Mouse (Mus musculus) forelimb bud, embryonic 11.5 days (tissue): ENCODE results near the gene Cntrl.

Experiments used
- DNase-seq: peaks from one replicate; pipeline ENCODE4 v3.0.0-alpha.2; 2012; ENCODE audit warnings: low read depth, low spot score

Gene Cntrl

GRCm38 (mm10) chr2:35173666-35174065 lies 64.4 kb downstream of the Cntrl start:
- DNase-seq = no peak

- DNase-seq = peak; percentile 13
Observed at GRCm38 (mm10) chr2:35174100-35174499, 64.8 kb downstream of the Cntrl start.

GRCm38 (mm10) chr2:35175281-35176065 lies 66.2 kb downstream of the Cntrl start:
- no peak for DNase-seq

- DNase-seq = no peak
Observed at GRCm38 (mm10) chr2:35178153-35178552, 68.9 kb downstream of the Cntrl start.

GRCm38 (mm10) chr2:35183115-35183673 lies 73.9 kb downstream of the Cntrl start:
- no peak for DNase-seq

GRCm38 (mm10) chr2:35188929-35189328 lies 79.6 kb downstream of the Cntrl start:
- no peak for DNase-seq

- DNase-seq = no peak
Observed at GRCm38 (mm10) chr2:35193976-35194375, 84.7 kb downstream of the Cntrl start.

- no peak for DNase-seq
Observed at GRCm38 (mm10) chr2:35195626-35196544, 86.6 kb downstream of the Cntrl start.

GRCm38 (mm10) chr2:35199541-35199940 lies 90.2 kb downstream of the Cntrl start:
- DNase-seq = no peak

GRCm38 (mm10) chr2:35199971-35200897 lies 90.9 kb downstream of the Cntrl start:
- no peak for DNase-seq

GRCm38 (mm10) chr2:35200898-35201668 lies 91.8 kb downstream of the Cntrl start, which contains the start of gene Rab14:
Rab14 (minus strand) TSS chr2:35201120.
- peak; percentile 99 for DNase-seq

- no peak for DNase-seq
Observed at GRCm38 (mm10) chr2:35203729-35204128, 94.4 kb downstream of the Cntrl start.

- DNase-seq = no peak
Observed at GRCm38 (mm10) chr2:35206761-35207160, 97.5 kb downstream of the Cntrl start.

GRCm38 (mm10) chr2:35208054-35208453 lies 98.8 kb downstream of the Cntrl start:
- no peak for DNase-seq

- DNase-seq = no peak
Observed at GRCm38 (mm10) chr2:35208931-35209665, 99.8 kb downstream of the Cntrl start.

- DNase-seq = no peak
Observed at GRCm38 (mm10) chr2:35211681-35212080, 102.4 kb downstream of the Cntrl start.

- no peak for DNase-seq
Observed at GRCm38 (mm10) chr2:35213345-35213910, 104.1 kb downstream of the Cntrl start.

GRCm38 (mm10) chr2:35214881-35215358 lies 105.6 kb downstream of the Cntrl start:
- DNase-seq = peak; percentile 87

- DNase-seq = no peak
Observed at GRCm38 (mm10) chr2:35215363-35215762, 106.1 kb downstream of the Cntrl start.
